Mouse (Mus musculus): ENCODE measurements around the gene Plekhg4. TPM values are rescaled to one million over a fixed set of nuclear protein-coding genes. Genes with fewer than 3 reads are reported as not detected.
A peak's percentile ranks its signal among the peaks of the same experiment; 100 is the strongest.

Plekhg4 gene
- polyA plus RNA-seq, 1 experiment from 2014 or later = 1.4 TPM

- no peaks in the 10 kb centered on the region for H3K27me3 ChIP-seq (ENCODE audit: control insufficient read depth, insufficient read depth, low read length)
- no peak overlapping the region for H3K27ac ChIP-seq (replicated peaks; ENCODE audit: low read depth, low read length)
- DNase-seq = peak; percentile 42
- H3K4me2 ChIP-seq (ENCODE audit: low read length) = no peak overlapping the region
- no peak overlapping the region for H3K4me3 ChIP-seq (replicated peaks; ENCODE audit: low read depth, low read length)
- 69% methylated on average over 19 of the region's 19 CpGs for WGBS
- H3K36me3 ChIP-seq (ENCODE audit: control insufficient read depth, insufficient read depth, low read length) = no peaks in the 10 kb centered on the region
- no peak overlapping the region for H3K9ac ChIP-seq (replicated peaks; ENCODE audit: low read length)
- H3K4me1 ChIP-seq (ENCODE audit: control insufficient read depth, insufficient read depth, low read length) = no peaks in the 10 kb centered on the region
- ATAC-seq (ENCODE audit: low FRiP score, low TSS enrichment) = no peak
- no peaks in the 10 kb centered on the region for H3K9me3 ChIP-seq (ENCODE audit: control insufficient read depth, low read length)
Measured at GRCm38 (mm10) chr8:105378673-105379072, 5.6 kb downstream of the Plekhg4 start.

GRCm38 (mm10) chr8:105380308-105380707 is 7.2 kb downstream of the Plekhg4 start:
- Histone ChIP-seq H3K27me3 (ENCODE audit: control insufficient read depth, insufficient read depth, low read length) (no peaks in the 10 kb centered on the region), H3K9me3 (ENCODE audit: control insufficient read depth, low read length) (no peaks in the 10 kb centered on the region), H3K36me3 (ENCODE audit: control insufficient read depth, insufficient read depth, low read length) (no peaks in the 10 kb centered on the region), H3K4me2 (ENCODE audit: low read length) (no peak overlapping the region), H3K9ac (replicated peaks; ENCODE audit: low read length) (no peak overlapping the region), H3K27ac (replicated peaks; ENCODE audit: low read depth, low read length) (no peak overlapping the region), H3K4me1 (ENCODE audit: control insufficient read depth, insufficient read depth, low read length) (no peaks in the 10 kb centered on the region), H3K4me3 (replicated peaks; ENCODE audit: low read depth, low read length) (no peak overlapping the region)
- WGBS = 89% methylated on average over 12 of the region's 12 CpGs
- DNase-seq (no peak), ATAC-seq (ENCODE audit: low FRiP score, low TSS enrichment) (no peak)

- no peaks in the 10 kb centered on the region for H3K27me3 ChIP-seq (ENCODE audit: control insufficient read depth, insufficient read depth, low read length)
- no peak overlapping the region for H3K4me3 ChIP-seq (replicated peaks; ENCODE audit: low read depth, low read length)
- no peak for ATAC-seq (ENCODE audit: low FRiP score, low TSS enrichment)
- no peak for DNase-seq
- H3K4me1 ChIP-seq (ENCODE audit: control insufficient read depth, insufficient read depth, low read length) = no peaks in the 10 kb centered on the region
- no peak overlapping the region for H3K4me2 ChIP-seq (ENCODE audit: low read length)
- H3K9me3 ChIP-seq (ENCODE audit: control insufficient read depth, low read length) = no peaks in the 10 kb centered on the region
- 98% methylated on average over 2 of the region's 2 CpGs for WGBS
- no peak overlapping the region for H3K27ac ChIP-seq (replicated peaks; ENCODE audit: low read depth, low read length)
- H3K9ac ChIP-seq (replicated peaks; ENCODE audit: low read length) = no peak overlapping the region
- H3K36me3 ChIP-seq (ENCODE audit: control insufficient read depth, insufficient read depth, low read length) = no peaks in the 10 kb centered on the region
Measured at GRCm38 (mm10) chr8:105384070-105384469, 11.0 kb downstream of the Plekhg4 start.

- H3K4me3 ChIP-seq (replicated peaks; ENCODE audit: low read depth, low read length) = no peak overlapping the region
- 85% methylated on average over 1 of the region's 1 CpGs for WGBS
- no peaks in the 10 kb centered on the region for H3K27me3 ChIP-seq (ENCODE audit: control insufficient read depth, insufficient read depth, low read length)
- no peak overlapping the region for H3K4me2 ChIP-seq (ENCODE audit: low read length)
- H3K9me3 ChIP-seq (ENCODE audit: control insufficient read depth, low read length) = no peaks in the 10 kb centered on the region
- no peak overlapping the region for H3K27ac ChIP-seq (replicated peaks; ENCODE audit: low read depth, low read length)
- H3K9ac ChIP-seq (replicated peaks; ENCODE audit: low read length) = no peak overlapping the region
- DNase-seq (no peak), ATAC-seq (ENCODE audit: low FRiP score, low TSS enrichment) (no peak)
- no peaks in the 10 kb centered on the region for H3K4me1 ChIP-seq (ENCODE audit: control insufficient read depth, insufficient read depth, low read length)
- no peaks in the 10 kb centered on the region for H3K36me3 ChIP-seq (ENCODE audit: control insufficient read depth, insufficient read depth, low read length)
Measured at GRCm38 (mm10) chr8:105387151-105387550, 14.1 kb downstream of the Plekhg4 start.

GRCm38 (mm10) chr8:105389096-105389495 is 16.0 kb downstream of the Plekhg4 start:
- H3K9ac ChIP-seq (replicated peaks; ENCODE audit: low read length) = no peak overlapping the region
- ATAC-seq (ENCODE audit: low FRiP score, low TSS enrichment) (no peak), DNase-seq (no peak)
- no peak overlapping the region for H3K4me3 ChIP-seq (replicated peaks; ENCODE audit: low read depth, low read length)
- no peak overlapping the region for H3K27ac ChIP-seq (replicated peaks; ENCODE audit: low read depth, low read length)
- H3K4me2 ChIP-seq (ENCODE audit: low read length) = no peak overlapping the region
- H3K27me3 ChIP-seq (ENCODE audit: control insufficient read depth, insufficient read depth, low read length) = no peaks in the 10 kb centered on the region
- WGBS = 87% methylated on average over 6 of the region's 6 CpGs
- H3K4me1 ChIP-seq (ENCODE audit: control insufficient read depth, insufficient read depth, low read length) = no peaks in the 10 kb centered on the region
- H3K36me3 ChIP-seq (ENCODE audit: control insufficient read depth, insufficient read depth, low read length) = no peaks in the 10 kb centered on the region
- H3K9me3 ChIP-seq (ENCODE audit: control insufficient read depth, low read length) = no peaks in the 10 kb centered on the region

GRCm38 (mm10) chr8:105393089-105393787 is 20.2 kb downstream of the Plekhg4 start:
- H3K4me2 ChIP-seq (ENCODE audit: low read length) = no peak overlapping the region
- no peaks in the 10 kb centered on the region for H3K27me3 ChIP-seq (ENCODE audit: control insufficient read depth, insufficient read depth, low read length)
- no peak overlapping the region for H3K4me3 ChIP-seq (replicated peaks; ENCODE audit: low read depth, low read length)
- DNase-seq = no peak
- WGBS = 91% methylated on average over 12 of the region's 12 CpGs
- H3K9ac ChIP-seq (replicated peaks; ENCODE audit: low read length) = no peak overlapping the region
- H3K27ac ChIP-seq (replicated peaks; ENCODE audit: low read depth, low read length) = no peak overlapping the region
- no peak for ATAC-seq (ENCODE audit: low FRiP score, low TSS enrichment)
- no peaks in the 10 kb centered on the region for H3K4me1 ChIP-seq (ENCODE audit: control insufficient read depth, insufficient read depth, low read length)
- H3K36me3 ChIP-seq (ENCODE audit: control insufficient read depth, insufficient read depth, low read length) = no peaks in the 10 kb centered on the region
- H3K9me3 ChIP-seq (ENCODE audit: control insufficient read depth, low read length) = no peaks in the 10 kb centered on the region

- 75% methylated on average over 7 of the region's 7 CpGs for WGBS
- no peaks in the 10 kb centered on the region for H3K4me1 ChIP-seq (ENCODE audit: control insufficient read depth, insufficient read depth, low read length)
- DNase-seq = no peak
Measured at GRCm38 (mm10) chr8:105393915-105394314, 20.8 kb downstream of the Plekhg4 start.

GRCm38 (mm10) chr8:105397747-105398146 is 24.7 kb downstream of the Plekhg4 start:
- peak; percentile 83 for DNase-seq
- Histone ChIP-seq H3K4me3 (replicated peaks; ENCODE audit: low read depth, low read length) (no peak overlapping the region), H3K9ac (replicated peaks; ENCODE audit: low read length) (no peak overlapping the region), H3K27ac (replicated peaks; ENCODE audit: low read depth, low read length) (no peak overlapping the region), H3K27me3 (ENCODE audit: control insufficient read depth, insufficient read depth, low read length) (no peaks in the 10 kb centered on the region), H3K4me2 (ENCODE audit: low read length) (no peak overlapping the region), H3K36me3 (ENCODE audit: control insufficient read depth, insufficient read depth, low read length) (no peaks in the 10 kb centered on the region), H3K4me1 (ENCODE audit: control insufficient read depth, insufficient read depth, low read length) (no peaks in the 10 kb centered on the region), H3K9me3 (ENCODE audit: control insufficient read depth, low read length) (no peaks in the 10 kb centered on the region)
- WGBS = 37% methylated on average over 3 of the region's 3 CpGs
- ATAC-seq (ENCODE audit: low FRiP score, low TSS enrichment) = no peak

More at GRCm38 (mm10) chr8:105393915-105394314, 20.8 kb downstream of the Plekhg4 start:
- H3K4me2 ChIP-seq (ENCODE audit: low read length) = no peak overlapping the region
- no peak overlapping the region for H3K4me3 ChIP-seq (replicated peaks; ENCODE audit: low read depth, low read length)
- H3K9ac ChIP-seq (replicated peaks; ENCODE audit: low read length) = no peak overlapping the region
- ATAC-seq (ENCODE audit: low FRiP score, low TSS enrichment) = no peak
- H3K9me3 ChIP-seq (ENCODE audit: control insufficient read depth, low read length) = no peaks in the 10 kb centered on the region
- no peak overlapping the region for H3K27ac ChIP-seq (replicated peaks; ENCODE audit: low read depth, low read length)
- H3K27me3 ChIP-seq (ENCODE audit: control insufficient read depth, insufficient read depth, low read length) = no peaks in the 10 kb centered on the region
- no peaks in the 10 kb centered on the region for H3K36me3 ChIP-seq (ENCODE audit: control insufficient read depth, insufficient read depth, low read length)

- no peak overlapping the region for H3K27ac ChIP-seq (replicated peaks; ENCODE audit: low read depth, low read length)
- no peaks in the 10 kb centered on the region for H3K4me1 ChIP-seq (ENCODE audit: control insufficient read depth, insufficient read depth, low read length)
- H3K4me2 ChIP-seq (ENCODE audit: low read length) = no peak overlapping the region
- no peaks in the 10 kb centered on the region for H3K27me3 ChIP-seq (ENCODE audit: control insufficient read depth, insufficient read depth, low read length)
- WGBS = 89% methylated on average over 5 of the region's 5 CpGs
- no peaks in the 10 kb centered on the region for H3K36me3 ChIP-seq (ENCODE audit: control insufficient read depth, insufficient read depth, low read length)
- no peak for DNase-seq
- no peak overlapping the region for H3K9ac ChIP-seq (replicated peaks; ENCODE audit: low read length)
- no peaks in the 10 kb centered on the region for H3K9me3 ChIP-seq (ENCODE audit: control insufficient read depth, low read length)
- no peak for ATAC-seq (ENCODE audit: low FRiP score, low TSS enrichment)
- no peak overlapping the region for H3K4me3 ChIP-seq (replicated peaks; ENCODE audit: low read depth, low read length)
Measured at GRCm38 (mm10) chr8:105400016-105400415, 26.9 kb downstream of the Plekhg4 start.
